Mouse (Mus musculus): ENCODE data around the gene Ckb.

Ckb gene

DNA sequence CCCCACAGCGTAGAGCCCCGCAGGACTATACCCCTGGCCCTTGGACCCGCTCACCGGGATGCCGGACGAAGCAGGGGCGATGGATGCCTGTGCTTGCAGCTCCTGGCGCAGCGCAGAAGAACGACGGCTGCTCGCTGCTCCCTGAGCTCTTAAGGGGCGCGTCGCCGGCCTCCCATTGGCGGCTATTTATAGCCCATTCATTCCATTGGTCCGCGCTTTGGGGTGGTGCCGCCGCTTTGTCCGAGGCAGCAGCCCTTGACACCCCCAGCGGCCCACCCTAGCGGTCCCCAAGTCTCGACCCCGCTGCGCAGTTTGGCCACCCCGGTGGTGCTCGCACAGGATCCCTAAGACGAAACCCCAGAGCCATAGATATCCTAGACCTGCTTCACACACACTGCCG lies at the start of gene Ckb:
Gene Ckb, minus strand, starts transcription at position 163 of the 400 bp plus-strand sequence.
- CTCF ChIA-PET: interaction anchor here (0.6 to 0.8 kb wide), 2 partner anchors 15 to 147 kb away, joined by 3 to 7 read pairs; no protein-coding TSS in a partner anchor

DNA sequence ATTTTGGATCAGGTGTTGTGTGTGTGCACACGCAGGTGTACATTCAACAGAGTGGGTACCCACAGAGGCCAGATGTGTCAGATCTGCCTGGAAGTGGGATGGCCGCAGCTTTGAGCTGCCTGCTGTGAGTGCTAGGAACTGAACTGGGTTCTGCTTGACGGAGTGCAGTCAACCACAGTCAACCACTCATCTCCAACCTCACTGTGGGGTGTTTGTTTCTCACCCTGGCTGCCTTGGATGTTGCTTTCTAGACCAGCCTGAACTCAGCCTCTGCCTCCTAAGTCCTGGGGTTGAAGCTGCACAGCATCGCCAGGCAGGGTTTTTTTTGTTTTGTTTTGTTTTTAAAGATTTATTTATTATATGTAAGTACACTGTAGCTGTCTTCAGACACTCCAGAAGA lies 48.1 kb upstream of the Ckb start:
- CTCF ChIA-PET: no interaction called here

GRCm38 (mm10) chr12:111718656-111719055 lies 46.5 kb upstream of the Ckb start:
- CTCF ChIA-PET: no interaction called here

DNA sequence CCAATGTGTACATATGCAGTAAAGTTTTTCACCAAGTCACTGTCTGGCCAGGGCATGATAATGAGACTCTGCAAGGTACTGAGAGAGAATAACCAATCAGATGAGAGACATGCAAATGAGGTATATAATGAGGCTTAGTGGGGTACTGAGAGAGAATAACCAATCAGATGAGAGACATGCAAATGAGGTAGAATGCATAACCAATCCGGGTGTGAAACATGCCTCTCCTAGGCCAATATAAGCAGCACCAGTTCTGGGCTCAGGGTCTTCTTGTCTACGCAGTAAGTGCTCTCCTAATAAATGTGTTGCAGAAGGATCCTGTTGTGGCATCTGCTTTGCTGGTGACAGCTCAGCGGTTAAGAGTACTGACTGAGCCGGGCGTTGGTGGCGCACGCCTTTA lies 44.4 kb upstream of the Ckb start:
- CTCF ChIA-PET: no interaction called here

DNA sequence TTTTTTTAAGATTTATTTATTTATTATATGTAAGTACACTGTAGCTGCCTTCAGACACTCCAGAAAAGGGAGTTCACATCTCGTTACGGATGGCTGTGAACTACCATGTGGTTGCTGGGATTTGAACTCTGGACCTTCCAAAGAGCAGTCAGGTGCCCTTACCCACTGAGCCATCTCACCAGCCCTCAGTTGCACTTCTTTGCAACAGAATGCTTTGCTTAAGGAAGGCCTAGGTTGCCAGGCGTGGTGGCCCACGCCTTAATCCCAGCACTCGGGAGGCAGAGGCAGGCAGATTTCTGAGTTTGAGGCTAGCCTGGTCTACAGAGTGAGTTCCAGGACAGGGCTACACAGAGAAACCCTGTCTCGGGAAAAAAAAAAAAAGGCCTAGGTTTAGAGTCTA lies 41.7 kb upstream of the Ckb start:
- CTCF ChIA-PET: interaction anchor here (0.6 to 0.7 kb wide), 3 partner anchors 10 to 190 kb away, joined by 3 to 6 read pairs (median 3); no protein-coding TSS in a partner anchor

- CTCF ChIA-PET: interaction anchor here (0.6 kb wide), 2 partner anchors 9 to 191 kb away, joined by 3 read pairs; no protein-coding TSS in a partner anchor
These were observed 41.0 kb upstream of the Ckb start, which contains the start of the genes Bag5 and Apopt1 for GRCm38 (mm10) chr12:111713004-111713651. TSS of gene Bag5 (minus strand) at chr12:111713257. TSS of gene Apopt1 (plus strand) at chr12:111713261.

GRCm38 (mm10) chr12:111712476-111712875 lies 40.3 kb upstream of the Ckb start:
- CTCF ChIA-PET: no interaction called here

- CTCF ChIA-PET: no interaction called here
These were observed 38.0 kb upstream of the Ckb start for GRCm38 (mm10) chr12:111710091-111710490.

DNA sequence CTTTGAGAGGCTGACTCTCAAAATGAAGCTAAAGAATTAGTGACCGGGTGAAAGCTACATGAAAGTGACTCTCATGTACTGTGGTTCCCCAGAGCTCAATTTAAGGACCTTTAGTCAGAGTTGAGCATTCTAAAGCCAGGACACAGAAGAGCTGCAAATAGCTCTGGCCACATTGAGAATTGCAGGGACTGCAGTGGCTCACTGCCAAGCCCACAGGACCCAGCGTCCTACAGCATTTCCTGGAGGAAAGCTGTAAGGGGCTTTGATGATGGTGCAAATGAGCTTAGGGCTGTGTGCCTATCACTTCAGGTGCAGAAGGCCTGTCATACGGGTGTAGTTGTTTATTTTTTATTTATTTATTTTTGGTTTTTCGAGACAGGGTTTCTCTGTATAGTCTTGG lies 36.0 kb upstream of the Ckb start:
- CTCF ChIA-PET: no interaction called here

- CTCF ChIA-PET: no interaction called here
These were observed 33.2 kb upstream of the Ckb start for GRCm38 (mm10) chr12:111705186-111705973.

DNA sequence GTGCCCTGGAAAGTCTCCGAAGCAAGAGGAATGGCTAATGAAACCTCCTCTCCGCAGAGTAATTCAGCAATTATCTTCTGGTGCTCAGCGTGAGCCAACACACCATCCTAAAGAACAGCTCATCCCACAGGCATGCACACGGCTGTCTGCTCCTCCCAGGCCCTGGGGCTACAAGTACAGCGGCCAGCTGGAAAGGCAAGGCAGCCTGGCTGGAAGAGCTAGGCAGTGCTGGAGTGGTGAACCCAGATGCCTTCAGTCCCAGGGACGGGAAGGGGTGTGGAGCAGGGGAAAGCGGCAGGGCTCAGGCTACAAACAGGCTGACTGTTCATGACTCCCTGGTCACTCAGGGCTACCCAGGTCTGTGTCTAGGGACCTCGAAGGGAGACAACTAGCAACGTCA lies 32.5 kb upstream of the Ckb start:
- CTCF ChIA-PET: no interaction called here

DNA sequence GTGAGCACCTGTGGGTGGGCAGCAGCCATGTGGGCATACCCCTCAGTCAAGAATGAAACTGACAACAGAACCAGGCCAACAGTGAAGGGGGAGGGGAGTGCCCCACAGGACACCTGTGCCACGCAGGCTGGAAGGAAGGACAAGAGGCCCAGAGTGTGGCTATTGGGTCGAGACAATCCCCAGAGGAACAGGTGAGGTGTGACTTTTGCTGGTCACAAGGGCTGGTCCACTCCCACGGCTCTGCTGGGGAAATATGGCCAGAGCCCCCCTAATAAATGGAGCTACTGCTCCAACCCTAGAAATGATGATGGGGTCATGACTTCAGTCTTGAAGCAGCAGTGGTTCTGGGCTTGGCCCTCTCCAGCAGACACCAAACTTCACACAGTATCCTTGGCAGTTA lies 31.2 kb upstream of the Ckb start:
- CTCF ChIA-PET: interaction anchor here (0.6 kb wide), 1 partner anchor 10 kb away, joined by 3 read pairs; no protein-coding TSS in a partner anchor

- CTCF ChIA-PET: no interaction called here
These were observed 28.9 kb upstream of the Ckb start for GRCm38 (mm10) chr12:111700920-111701458.

DNA sequence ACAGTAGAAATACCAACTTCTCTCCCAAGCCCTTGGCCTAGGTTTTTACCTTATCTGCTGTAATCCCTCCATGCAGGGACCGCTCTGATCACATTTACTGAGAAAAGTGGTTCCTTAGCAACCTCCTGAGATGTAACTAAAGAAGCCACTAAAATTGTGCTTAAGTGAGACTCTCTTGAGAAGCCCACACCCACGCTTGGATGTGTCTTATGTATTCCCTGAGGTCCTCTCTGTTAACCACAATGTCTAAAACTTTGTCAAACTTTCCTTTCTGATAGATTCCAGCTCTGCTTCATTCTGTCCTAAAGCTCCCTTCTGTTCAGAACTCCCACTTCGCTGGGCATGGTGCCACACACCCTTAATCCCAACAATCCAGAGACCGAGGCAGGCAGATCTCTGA lies 27.4 kb upstream of the Ckb start:
- CTCF ChIA-PET: no interaction called here

GRCm38 (mm10) chr12:111698346-111698913 lies 26.3 kb upstream of the Ckb start:
- CTCF ChIA-PET: no interaction called here

GRCm38 (mm10) chr12:111697708-111698107 lies 25.6 kb upstream of the Ckb start:
- CTCF ChIA-PET: no interaction called here

DNA sequence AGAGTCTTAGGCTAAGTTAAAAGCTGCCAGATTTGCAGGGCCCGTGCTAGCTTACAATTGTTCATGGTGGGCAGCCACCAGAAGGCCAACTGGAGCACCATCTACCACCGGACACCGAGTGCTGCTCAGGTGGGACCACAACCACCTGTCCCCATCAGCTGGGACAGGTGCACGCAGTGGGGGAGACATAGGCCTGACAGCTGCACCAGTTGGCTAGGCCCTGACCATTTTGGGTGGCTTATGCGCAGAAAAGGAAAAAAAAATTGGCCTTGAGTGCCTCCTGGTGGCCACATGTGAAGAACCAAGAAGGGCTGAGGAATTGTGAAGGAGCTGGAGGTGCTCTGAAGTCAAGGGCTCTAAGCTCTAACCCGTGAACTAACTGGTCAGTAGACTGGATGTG lies 24.1 kb upstream of the Ckb start:
- CTCF ChIA-PET: interaction anchor here (0.8 to 1.3 kb wide), 3 partner anchors 18 to 30 kb away, joined by 3 to 4 read pairs (median 4); partner anchors contain the start of gene Trmt61a

DNA sequence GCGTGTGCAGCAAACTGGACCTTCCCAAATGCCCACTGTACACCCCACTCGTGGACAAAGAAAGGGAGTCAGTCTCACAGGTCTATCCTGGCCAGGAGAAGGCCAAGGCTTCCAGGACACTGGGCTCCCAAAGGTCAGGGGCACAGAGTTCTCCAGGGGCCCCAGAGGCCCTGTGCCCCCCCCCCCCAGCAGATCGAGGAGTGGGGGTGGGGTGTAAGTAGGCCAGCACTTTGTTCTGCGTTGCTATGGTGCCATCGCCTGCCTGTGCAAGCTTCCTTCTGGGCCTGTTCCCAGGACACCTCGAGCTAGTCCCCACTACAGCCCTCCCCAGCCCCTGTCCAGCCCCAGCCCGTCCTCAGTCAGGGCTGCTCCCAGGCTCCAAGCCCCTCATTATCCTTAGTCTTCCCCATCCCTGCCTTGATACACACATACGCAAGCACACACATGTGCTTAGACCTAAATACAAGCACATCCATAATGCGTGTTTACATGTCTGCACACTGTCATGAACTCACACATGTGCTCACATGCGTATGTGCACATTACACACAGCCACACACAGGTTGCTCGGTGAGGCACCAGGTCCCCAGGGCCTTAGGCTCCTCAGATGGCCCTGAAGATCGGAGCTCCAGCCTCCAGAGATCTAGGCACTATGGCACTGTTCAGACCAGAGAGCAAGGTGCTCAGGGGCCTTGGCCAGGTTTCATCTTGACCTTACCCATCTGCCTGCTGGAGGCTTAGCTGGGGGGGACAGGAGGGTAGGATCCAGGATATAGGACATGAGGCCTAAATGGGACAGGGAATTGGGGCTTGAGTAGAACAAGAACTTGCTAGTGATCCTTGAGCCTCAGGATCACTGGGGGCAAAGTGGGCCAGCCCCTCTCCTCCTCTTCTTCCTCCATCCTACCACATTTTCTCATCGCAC lies 23.0 kb upstream of the Ckb start:
- CTCF ChIA-PET: interaction anchor here (1.0 to 1.3 kb wide), 2 partner anchors 19 to 29 kb away, joined by 3 to 4 read pairs; no protein-coding TSS in a partner anchor

DNA sequence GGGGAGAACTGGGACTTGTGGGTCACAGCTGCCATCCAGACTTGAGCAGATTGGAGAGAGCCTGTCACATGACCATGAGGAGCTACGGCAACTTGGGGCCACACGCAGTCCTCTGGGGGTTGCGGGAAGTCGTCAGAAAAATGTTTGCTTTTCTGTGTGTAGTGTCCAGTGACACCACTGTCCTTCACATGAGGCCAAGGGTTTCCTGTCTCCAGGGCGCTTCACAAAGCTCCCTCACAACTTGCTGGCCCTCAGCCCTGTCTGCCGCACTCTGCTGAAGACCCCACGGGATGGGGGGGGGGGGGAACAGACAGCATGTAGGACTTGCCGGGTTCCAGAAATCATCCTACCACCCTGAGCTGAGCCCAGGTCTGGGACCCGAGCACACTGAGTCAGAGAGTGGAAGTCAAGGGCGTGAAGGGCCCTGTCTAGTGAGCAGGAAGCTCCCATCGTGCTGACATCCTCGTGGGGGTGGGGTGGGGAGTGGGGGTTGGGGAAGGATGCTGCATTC lies 22.2 kb upstream of the Ckb start:
- CTCF ChIA-PET: interaction anchor here (1.0 kb wide), 1 partner anchor 18 kb away, joined by 3 read pairs; no protein-coding TSS in a partner anchor

GRCm38 (mm10) chr12:111693341-111694270 lies 21.5 kb upstream of the Ckb start:
- CTCF ChIA-PET: no interaction called here
